32 mouse cellular contexts compared by ENCODE assay signal in genomic region chr3:116256104-116256503, GRCm38 (mm10). TPM values are rescaled to one million over a fixed set of nuclear protein-coding genes. Genes with fewer than 3 reads are reported as not detected.
DNase-seq lines count a peak whose midpoint lies in the region; ATAC-seq and TF ChIP-seq lines count a peak whose summit lies in the region.
"Had no signal": no experiment of that assay in that cellular context is flagged by ENCODE, and none has a peak within 500 bp of the region (broad histone marks: within the 10 kb centered on the region; RNA-seq: fewer than 3 reads in every experiment).

No protein-coding gene starts in this region.

- in situ Hi-C loops in CH12.LX (cut with MboI; ENCODE audit: low pct_ligation_motif_present, low pct_unique_long_range_greater_than_20kb, low sequenced_read_pairs), result no loop called here

- H3K27ac ChIP-seq in kidney, embryonic 14.5 days (ENCODE audit: low read depth, low read length), result no peak overlapping the region
- no peak overlapping the region for H3K27ac ChIP-seq in CH12.LX (ENCODE audit: insufficient read depth, low read depth)
- no peak overlapping the region for H3K27ac ChIP-seq in midbrain, embryonic 13.5 days
- H3K27ac ChIP-seq: forebrain, embryonic 13.5 days; heart, embryonic 13.5 days; hindbrain, embryonic 14.5 days; limb, embryonic 12.5 days; liver, embryonic 15.5 days; midbrain, embryonic 12.5 days; neural tube, embryonic 13.5 days had no signal

- H3K36me3 ChIP-seq in kidney, embryonic 14.5 days (ENCODE audit: control insufficient read depth, insufficient read depth, low read length), result no peaks in the 10 kb centered on the region
- H3K36me3 ChIP-seq in CH12.LX (replicated peaks in 1 of 2; ENCODE audit: control insufficient read depth in 1 of 2, insufficient read depth in 1 of 2, low read length in 1 of 2), result no peaks in the 10 kb centered on the region
- no peaks in the 10 kb centered on the region for H3K36me3 ChIP-seq in midbrain, embryonic 13.5 days
- H3K36me3 ChIP-seq: heart, embryonic 13.5 days; limb, embryonic 12.5 days; liver, embryonic 15.5 days; midbrain, embryonic 12.5 days; neural tube, embryonic 13.5 days had no signal

- H3K27me3 ChIP-seq in kidney, embryonic 14.5 days (ENCODE audit: control insufficient read depth, insufficient read depth, low read length), result peaks cover 29% of the 10 kb centered on the region
- no peaks in the 10 kb centered on the region for H3K27me3 ChIP-seq in CH12.LX (replicated peaks)
- peaks cover 39% of the 10 kb centered on the region for H3K27me3 ChIP-seq in midbrain, embryonic 13.5 days

- H3K9me3 ChIP-seq in kidney, embryonic 14.5 days (ENCODE audit: control insufficient read depth, low read length), result no peaks in the 10 kb centered on the region
- peaks cover 7% of the 10 kb centered on the region for H3K9me3 ChIP-seq in CH12.LX (replicated peaks; ENCODE audit: low read length)
- no peaks in the 10 kb centered on the region for H3K9me3 ChIP-seq in midbrain, embryonic 13.5 days
- H3K9me3 ChIP-seq: forebrain, embryonic 13.5 days; heart, embryonic 13.5 days; limb, embryonic 12.5 days; liver, embryonic 15.5 days; midbrain, embryonic 12.5 days; neural tube, embryonic 13.5 days had no signal

- TF ChIP-seq EP300 in CH12.LX (IDR thresholded peaks at IDR 0.05; ENCODE audit: low read length), result peak; percentile 60; the same call in 1 of the 2 replicates

- WGBS in kidney, embryonic 14.5 days, result 20% methylated on average over 5 of the region's 5 CpGs
- WGBS in midbrain, embryonic 13.5 days, result 67% methylated on average over 5 of the region's 5 CpGs

- H3K4me1 ChIP-seq in kidney, embryonic 14.5 days (ENCODE audit: control insufficient read depth, insufficient read depth, low read length), result peaks cover 21% of the 10 kb centered on the region; the same call in 1 of the 2 replicates
- H3K4me1 ChIP-seq in CH12.LX (ENCODE audit: control insufficient read depth in 1 of 2, insufficient read depth in 2 of 2), result peaks cover 4 to 10% of the 10 kb centered on the region in 2 experiments
- H3K4me1 ChIP-seq in midbrain, embryonic 13.5 days (replicated peaks), result peaks cover 23% of the 10 kb centered on the region

- no peak for TF ChIP-seq RAD21 in CH12.LX (IDR thresholded peaks at IDR 0.05; ENCODE audit: low read depth, low read length)

- H3K4me2 ChIP-seq in kidney, embryonic 14.5 days (replicated peaks; ENCODE audit: low read depth, low read length), result no peak overlapping the region
- H3K4me2 ChIP-seq in CH12.LX (ENCODE audit: insufficient read depth, low read depth, poor library complexity, severe bottlenecking), result peak overlapping the region; percentile 83; the same call in 1 of the 2 replicates
- H3K4me2 ChIP-seq in midbrain, embryonic 13.5 days (replicated peaks), result no peak overlapping the region
- H3K4me2 ChIP-seq: forebrain, embryonic 13.5 days; heart, embryonic 13.5 days; hindbrain, embryonic 14.5 days; limb, embryonic 12.5 days; liver, embryonic 15.5 days; lung, embryonic 14.5 days; midbrain, embryonic 12.5 days; neural tube, embryonic 13.5 days had no signal

- dilution Hi-C loops in CH12.LX (cut with MboI; ENCODE audit: extremely low pct_ligation_motif_present, extremely low pct_unique_long_range_greater_than_20kb, low sequenced_read_pairs), result no loop called here

- TF ChIP-seq POLR2A in CH12.LX (IDR thresholded peaks at IDR 0.05; ENCODE audit: low read depth, low read length), result no peak

- no peak overlapping the region for H3K9ac ChIP-seq in kidney, embryonic 14.5 days (ENCODE audit: low read depth, low read length)
- H3K9ac ChIP-seq in CH12.LX (ENCODE audit: insufficient read depth, low read depth), result no peak overlapping the region
- H3K9ac ChIP-seq in midbrain, embryonic 13.5 days (replicated peaks), result no peak overlapping the region
- H3K9ac ChIP-seq: forebrain, embryonic 13.5 days; heart, embryonic 13.5 days; hindbrain, embryonic 14.5 days; limb, embryonic 12.5 days; liver, embryonic 15.5 days; lung, embryonic 14.5 days; midbrain, embryonic 12.5 days; neural tube, embryonic 13.5 days had no signal

- no peaks in the 10 kb centered on the region for H3K79me2 ChIP-seq in CH12.LX (replicated peaks; ENCODE audit: control insufficient read depth, extremely low read depth, insufficient read depth, poor library complexity, severe bottlenecking)

- TF ChIP-seq CTCF in CH12.LX (conservative IDR thresholded peaks at IDR 0.05 in 1 of 2, IDR thresholded peaks at IDR 0.05 in 1 of 2; ENCODE audit: low read depth in 2 of 2, low read length in 2 of 2), result no peak

- H3K4me3 ChIP-seq in kidney, embryonic 14.5 days (ENCODE audit: low read length), result no peak overlapping the region
- no peak overlapping the region for H3K4me3 ChIP-seq in CH12.LX (replicated peaks in 1 of 3; ENCODE audit: low read depth in 2 of 3, low read length in 2 of 3, poor library complexity in 1 of 3)
- no peak overlapping the region for H3K4me3 ChIP-seq in midbrain, embryonic 13.5 days (replicated peaks)
- H3K4me3 ChIP-seq: forebrain, embryonic 13.5 days; heart, embryonic 13.5 days; limb, embryonic 12.5 days; liver, embryonic 15.5 days; midbrain, embryonic 12.5 days; neural tube, embryonic 13.5 days had no signal

- peak; percentile 43; the same call in 1 of the 2 replicates for ATAC-seq in kidney, embryonic 14.5 days (ENCODE audit: low FRiP score, low TSS enrichment)
- no peak for ATAC-seq in midbrain, embryonic 13.5 days
- ATAC-seq: activated CD4-positive, CD25-positive, alpha-beta regulatory T cell, adult 4 months; forebrain, embryonic 13.5 days; intestine, postnatal 0 days had no signal

- no peak for DNase-seq in kidney, postnatal 36 days
- peak; percentile 42 for DNase-seq in CH12.LX (ENCODE audit: extremely low read depth)
- peak; percentile 16 for DNase-seq in forelimb bud, embryonic 11.5 days (ENCODE audit: low read depth, low spot score)
- DNase-seq in retina, postnatal 1 day, result peak; percentile 54
- DNase-seq in urinary bladder, postnatal 10 days (ENCODE audit: low spot score), result no peak
- DNase-seq: adrenal gland, adult 2 months; adrenal gland, postnatal 36 days; cerebellum, adult 2 months; cerebellum, postnatal 36 days; gastrocnemius, postnatal 14 days; heart, adult 18-20 months; heart, postnatal 10 days; kidney, adult 9 months; kidney, postnatal 14 days; lung, embryonic 14.5 days; lung, postnatal 14 days; right cerebral cortex, postnatal 25 days; thymus, postnatal 14 days had no signal

TF ChIP-seq in CH12.LX, 34 proteins besides CTCF, POLR2A, EP300 and RAD21:
- TF ChIP-seq TCF12 (IDR thresholded peaks at IDR 0.05; ENCODE audit: low read depth, low read length) (no peak), SIN3A (IDR thresholded peaks at IDR 0.05; ENCODE audit: low read length) (no peak), IRF4 (IDR thresholded peaks at IDR 0.05; ENCODE audit: low read depth, low read length) (peak; percentile 53; the same call in 1 of the 2 replicates)

RNA-seq across cellular contexts. Expression of gene Gpr88, which starts 2.8 kb away (rescaled TPM):
- polyA plus RNA-seq in kidney, embryonic 14.5 days (2014; fragmentation: Nextera tagmentation; extraction: Ambion mirVana), result 0.65 and 1.2 TPM in 2 replicates
- total RNA-seq in CH12.LX (2012; rRNA removed) (not detected in 2 replicates), CH12.LX (2014; rRNA removed) (not detected in 2 replicates)
- polyA plus RNA-seq in CH12.LX (2012; ENCODE audit: insufficient read length, low read depth), result not detected in 2 replicates
- polyA plus RNA-seq in midbrain, embryonic 13.5 days (2015; fragmentation: Nextera tagmentation; extraction: Ambion mirVana), result 1.5 and 1.7 TPM in 2 replicates
- total RNA-seq: hematopoietic stem cell, adult 5-6 weeks; liver, adult 2 months had no signal
- polyA plus RNA-seq: activated CD4-positive, CD25-positive, alpha-beta regulatory T cell, adult 4 months; C2C12; liver, adult 2 months had no signal

Comparison
In these comparisons a context has a peak if more than half of its experiments do, and no peak if none do; other contexts are left out.
1. DNase-seq: peak in CH12.LX (single experiment), forelimb bud, embryonic 11.5 days (single experiment) and retina, postnatal 1 day (single experiment); none in kidney, postnatal 36 days (0 of 2) and urinary bladder, postnatal 10 days (single experiment).